Mouse (Mus musculus): Measurements from ENCODE around the gene Nnmt.

Gene Nnmt

GRCm38 (mm10) chr9:48604939-48605598 lies at the start of gene Nnmt:
Nnmt (minus strand) TSS chr9:48605153.
- DNase-seq (ENCODE audit: low spot score) = no peak

- DNase-seq (ENCODE audit: low spot score) = no peak
Measured at GRCm38 (mm10) chr9:48654730-48655129, 49.8 kb upstream of the Nnmt start.

GRCm38 (mm10) chr9:48653399-48654070 lies 48.6 kb upstream of the Nnmt start:
- no peak for DNase-seq (ENCODE audit: low spot score)

GRCm38 (mm10) chr9:48652026-48652425 lies 47.1 kb upstream of the Nnmt start:
- DNase-seq (ENCODE audit: low spot score) = no peak

- DNase-seq (ENCODE audit: low spot score) = no peak
Measured at GRCm38 (mm10) chr9:48650846-48651245, 45.9 kb upstream of the Nnmt start.

GRCm38 (mm10) chr9:48649851-48650685 lies 45.1 kb upstream of the Nnmt start:
- DNase-seq (ENCODE audit: low spot score) = no peak

- DNase-seq (ENCODE audit: low spot score) = no peak
Measured at GRCm38 (mm10) chr9:48649098-48649766, 44.3 kb upstream of the Nnmt start.

- DNase-seq (ENCODE audit: low spot score) = no peak
Measured at GRCm38 (mm10) chr9:48648285-48649097, 43.5 kb upstream of the Nnmt start.

GRCm38 (mm10) chr9:48647648-48648284 lies 42.8 kb upstream of the Nnmt start:
- no peak for DNase-seq (ENCODE audit: low spot score)

GRCm38 (mm10) chr9:48646781-48647647 lies 42.1 kb upstream of the Nnmt start:
- no peak for DNase-seq (ENCODE audit: low spot score)

- DNase-seq (ENCODE audit: low spot score) = peak; percentile 91
Measured at GRCm38 (mm10) chr9:48646251-48646650, 41.3 kb upstream of the Nnmt start.

- no peak for DNase-seq (ENCODE audit: low spot score)
Measured at GRCm38 (mm10) chr9:48645648-48646126, 40.7 kb upstream of the Nnmt start.

- no peak for DNase-seq (ENCODE audit: low spot score)
Measured at GRCm38 (mm10) chr9:48644926-48645647, 40.1 kb upstream of the Nnmt start.

GRCm38 (mm10) chr9:48644376-48644775 lies 39.4 kb upstream of the Nnmt start:
- DNase-seq (ENCODE audit: low spot score) = no peak

GRCm38 (mm10) chr9:48641636-48642035 lies 36.7 kb upstream of the Nnmt start:
- no peak for DNase-seq (ENCODE audit: low spot score)

GRCm38 (mm10) chr9:48640881-48641280 lies 35.9 kb upstream of the Nnmt start:
- no peak for DNase-seq (ENCODE audit: low spot score)

- no peak for DNase-seq (ENCODE audit: low spot score)
Measured at GRCm38 (mm10) chr9:48638176-48638803, 33.3 kb upstream of the Nnmt start.

GRCm38 (mm10) chr9:48637161-48637560 lies 32.2 kb upstream of the Nnmt start:
- no peak for DNase-seq (ENCODE audit: low spot score)
